Mouse (Mus musculus) forebrain, embryonic 16.5 days (tissue): ENCODE results near the gene AB124611. TPM values are rescaled to one million over a fixed set of nuclear protein-coding genes. Genes with fewer than 3 reads are reported as not detected.

ENCODE experiments used
- microRNA-seq: library from miRNA; unstranded; fragments of <30 nt; microRNA quantifications from one replicate; pipeline ENCODE4, GENCODE M21; 2017
- polyA plus RNA-seq: library from polyadenylated mRNA; unstranded; fragments of >200 nt; fragmentation: Nextera tagmentation; extraction: Ambion mirVana; gene quantifications from 2 replicates; pipeline ENCODE4 v1.2.1, GENCODE M21; 2015

AB124611 gene
- polyA plus RNA-seq, 1 experiment from 2014 or later: 3.5 TPM

Small RNA genes within 50 kb of the gene (microRNA-seq; reads per million reads assigned to microRNA genes)
- gene Mir199a-1: not detected

Other genes starting within 250 kb of the AB124611 start
- gene Kri1, start 238.2 kb upstream of the AB124611 start, polyA plus RNA-seq: 18.3 and 20.1 TPM in 2 replicates
- gene Cdkn2d, start 234.8 kb upstream of the AB124611 start, polyA plus RNA-seq: 85.1 and 97.7 TPM in 2 replicates
- gene Ap1m2, start 213.8 kb upstream of the AB124611 start, polyA plus RNA-seq: 1.8 and 2.9 TPM in 2 replicates
- 86.2 and 88.7 TPM in 2 replicates for gene Slc44a2, start 205.5 kb upstream of the AB124611 start, polyA plus RNA-seq
- 309 and 325 TPM in 2 replicates for gene Ilf3, start 158.3 kb upstream of the AB124611 start, polyA plus RNA-seq
- 48.4 and 53.8 TPM in 2 replicates for gene Qtrt1, start 114.3 kb upstream of the AB124611 start, polyA plus RNA-seq
- gene Dnm2, start 101.3 kb upstream of the AB124611 start, polyA plus RNA-seq: 76.1 and 82.5 TPM in 2 replicates
- gene Tmed1, start 15.9 kb upstream of the AB124611 start, polyA plus RNA-seq: 52.7 and 54.6 TPM in 2 replicates
- 26.5 and 27.8 TPM in 2 replicates for gene Carm1, start 20.7 kb downstream of the AB124611 start, polyA plus RNA-seq
- 58.2 and 58.4 TPM in 2 replicates for gene Timm29, start 66.5 kb downstream of the AB124611 start, polyA plus RNA-seq
- gene Yipf2, start 66.7 kb downstream of the AB124611 start, polyA plus RNA-seq: 22.7 and 24.8 TPM in 2 replicates
- gene Smarca4, start 90.0 kb downstream of the AB124611 start, polyA plus RNA-seq: 162 and 165 TPM in 2 replicates
- gene Ldlr, start 197.3 kb downstream of the AB124611 start, polyA plus RNA-seq: 16.1 and 18.8 TPM in 2 replicates
- 35.1 and 42.8 TPM in 2 replicates for gene Spc24, start 234.1 kb downstream of the AB124611 start, polyA plus RNA-seq